Mouse (Mus musculus): ENCODE results near the gene Ppp1ca. TPM values are rescaled to one million over a fixed set of nuclear protein-coding genes. Genes with fewer than 3 reads are reported as not detected.

Gene Ppp1ca
- polyA plus RNA-seq, 1 experiment from 2014 or later, result 520 TPM

- ATAC-seq, result peak; percentile 26
- H3K36me3 ChIP-seq (ENCODE audit: control insufficient read depth, insufficient read depth, low read length), result peaks cover 12% of the 10 kb centered on the region
- peak overlapping the region; percentile 75 for H3K9ac ChIP-seq (ENCODE audit: low read depth, low read length)
- H3K9me3 ChIP-seq (replicated peaks; ENCODE audit: control insufficient read depth, low read length, poor library complexity, severe bottlenecking), result no peaks in the 10 kb centered on the region
- no peaks in the 10 kb centered on the region for H3K27me3 ChIP-seq (ENCODE audit: control insufficient read depth, insufficient read depth, low read depth, low read length)
- 29% methylated on average over 4 of the region's 4 CpGs for WGBS
- peak overlapping the region; percentile 77 for H3K4me3 ChIP-seq (ENCODE audit: low read depth, low read length)
- H3K4me2 ChIP-seq (ENCODE audit: low read length), result peak overlapping the region; percentile 91
- H3K4me1 ChIP-seq (ENCODE audit: control insufficient read depth, insufficient read depth, low read length), result peaks cover 15% of the 10 kb centered on the region
- peak overlapping the region; percentile 87 for H3K27ac ChIP-seq (ENCODE audit: low read length)
Observed at GRCm38 (mm10) chr19:4163543-4163887, 28.4 kb upstream of the Ppp1ca start.

GRCm38 (mm10) chr19:4164100-4164499, 27.8 kb upstream of the Ppp1ca start:
- ATAC-seq, result no peak
- H3K9me3 ChIP-seq (replicated peaks; ENCODE audit: control insufficient read depth, low read length, poor library complexity, severe bottlenecking), result no peaks in the 10 kb centered on the region
- no peaks in the 10 kb centered on the region for H3K27me3 ChIP-seq (ENCODE audit: control insufficient read depth, insufficient read depth, low read depth, low read length)
- peaks cover 6% of the 10 kb centered on the region for H3K36me3 ChIP-seq (ENCODE audit: control insufficient read depth, insufficient read depth, low read length)
- WGBS, result 88% methylated on average over 3 of the region's 3 CpGs
- no peak overlapping the region for H3K4me3 ChIP-seq (ENCODE audit: low read depth, low read length)
- peaks cover 15% of the 10 kb centered on the region for H3K4me1 ChIP-seq (ENCODE audit: control insufficient read depth, insufficient read depth, low read length)
- H3K4me2 ChIP-seq (ENCODE audit: low read length), result no peak overlapping the region
- peak overlapping the region; percentile 87 for H3K27ac ChIP-seq (ENCODE audit: low read length)
- no peak overlapping the region for H3K9ac ChIP-seq (ENCODE audit: low read depth, low read length)

GRCm38 (mm10) chr19:4164721-4165120, 27.1 kb upstream of the Ppp1ca start:
- Histone ChIP-seq H3K27me3 (ENCODE audit: control insufficient read depth, insufficient read depth, low read depth, low read length) (no peaks in the 10 kb centered on the region), H3K36me3 (ENCODE audit: control insufficient read depth, insufficient read depth, low read length) (no peaks in the 10 kb centered on the region), H3K4me2 (ENCODE audit: low read length) (no peak overlapping the region), H3K9me3 (replicated peaks; ENCODE audit: control insufficient read depth, low read length, poor library complexity, severe bottlenecking) (no peaks in the 10 kb centered on the region), H3K4me3 (ENCODE audit: low read depth, low read length) (no peak overlapping the region), H3K9ac (ENCODE audit: low read depth, low read length) (no peak overlapping the region), H3K27ac (ENCODE audit: low read length) (no peak overlapping the region), H3K4me1 (ENCODE audit: control insufficient read depth, insufficient read depth, low read length) (peaks cover 15% of the 10 kb centered on the region)
- WGBS, result 83% methylated on average over 2 of the region's 2 CpGs
- no peak for ATAC-seq

- H3K27me3 ChIP-seq (ENCODE audit: control insufficient read depth, insufficient read depth, low read depth, low read length), result no peaks in the 10 kb centered on the region
- no peak overlapping the region for H3K4me2 ChIP-seq (ENCODE audit: low read length)
- 79% methylated on average over 9 of the region's 9 CpGs for WGBS
- H3K27ac ChIP-seq (ENCODE audit: low read length), result no peak overlapping the region
- H3K4me1 ChIP-seq (ENCODE audit: control insufficient read depth, insufficient read depth, low read length), result peaks cover 23% of the 10 kb centered on the region
- H3K9me3 ChIP-seq (replicated peaks; ENCODE audit: control insufficient read depth, low read length, poor library complexity, severe bottlenecking), result no peaks in the 10 kb centered on the region
- no peak for ATAC-seq
- H3K4me3 ChIP-seq (ENCODE audit: low read depth, low read length), result no peak overlapping the region
- H3K9ac ChIP-seq (ENCODE audit: low read depth, low read length), result no peak overlapping the region
- no peaks in the 10 kb centered on the region for H3K36me3 ChIP-seq (ENCODE audit: control insufficient read depth, insufficient read depth, low read length)
Observed at GRCm38 (mm10) chr19:4166678-4167476, 25.0 kb upstream of the Ppp1ca start.

GRCm38 (mm10) chr19:4169378-4169784, 22.5 kb upstream of the Ppp1ca start:
- no peaks in the 10 kb centered on the region for H3K9me3 ChIP-seq (replicated peaks; ENCODE audit: control insufficient read depth, low read length, poor library complexity, severe bottlenecking)
- H3K27me3 ChIP-seq (ENCODE audit: control insufficient read depth, insufficient read depth, low read depth, low read length), result no peaks in the 10 kb centered on the region
- WGBS, result under 1% methylated on average over 43 of the region's 43 CpGs
- H3K27ac ChIP-seq (ENCODE audit: low read length), result peak overlapping the region; percentile 95
- peak overlapping the region; percentile 49 for H3K4me3 ChIP-seq (ENCODE audit: low read depth, low read length)
- H3K36me3 ChIP-seq (ENCODE audit: control insufficient read depth, insufficient read depth, low read length), result no peaks in the 10 kb centered on the region
- peak overlapping the region; percentile 94 for H3K4me2 ChIP-seq (ENCODE audit: low read length)
- peaks cover 8% of the 10 kb centered on the region for H3K4me1 ChIP-seq (ENCODE audit: control insufficient read depth, insufficient read depth, low read length)
- ATAC-seq, result peak; percentile 93
- H3K9ac ChIP-seq (ENCODE audit: low read depth, low read length), result peak overlapping the region; percentile 93

- peak overlapping the region; percentile 93 for H3K9ac ChIP-seq (ENCODE audit: low read depth, low read length)
- 3% methylated on average over 27 of the region's 27 CpGs for WGBS
Observed at GRCm38 (mm10) chr19:4169810-4170209, 22.1 kb upstream of the Ppp1ca start.

GRCm38 (mm10) chr19:4170723-4171392, 21.0 kb upstream of the Ppp1ca start:
- no peak for ATAC-seq
- H3K27ac ChIP-seq (ENCODE audit: low read length), result no peak overlapping the region

More at GRCm38 (mm10) chr19:4169810-4170209, 22.1 kb upstream of the Ppp1ca start:
- no peaks in the 10 kb centered on the region for H3K36me3 ChIP-seq (ENCODE audit: control insufficient read depth, insufficient read depth, low read length)
- H3K4me1 ChIP-seq (ENCODE audit: control insufficient read depth, insufficient read depth, low read length), result peaks cover 8% of the 10 kb centered on the region
- no peaks in the 10 kb centered on the region for H3K9me3 ChIP-seq (replicated peaks; ENCODE audit: control insufficient read depth, low read length, poor library complexity, severe bottlenecking)
- peak overlapping the region; percentile 49 for H3K4me3 ChIP-seq (ENCODE audit: low read depth, low read length)
- peak overlapping the region; percentile 94 for H3K4me2 ChIP-seq (ENCODE audit: low read length)
- H3K27me3 ChIP-seq (ENCODE audit: control insufficient read depth, insufficient read depth, low read depth, low read length), result no peaks in the 10 kb centered on the region
- peak; percentile 61 for ATAC-seq
- H3K27ac ChIP-seq (ENCODE audit: low read length), result peak overlapping the region; percentile 95

GRCm38 (mm10) chr19:4171393-4172290, 20.2 kb upstream of the Ppp1ca start:
- H3K4me1 ChIP-seq (ENCODE audit: control insufficient read depth, insufficient read depth, low read length), result peaks cover 15% of the 10 kb centered on the region
- 73% methylated on average over 13 of the region's 13 CpGs for WGBS
- no peak overlapping the region for H3K27ac ChIP-seq (ENCODE audit: low read length)
- no peaks in the 10 kb centered on the region for H3K27me3 ChIP-seq (ENCODE audit: control insufficient read depth, insufficient read depth, low read depth, low read length)
- no peak overlapping the region for H3K4me3 ChIP-seq (ENCODE audit: low read depth, low read length)
- ATAC-seq, result no peak
- no peaks in the 10 kb centered on the region for H3K9me3 ChIP-seq (replicated peaks; ENCODE audit: control insufficient read depth, low read length, poor library complexity, severe bottlenecking)
- no peak overlapping the region for H3K9ac ChIP-seq (ENCODE audit: low read depth, low read length)
- H3K4me2 ChIP-seq (ENCODE audit: low read length), result no peak overlapping the region
- no peaks in the 10 kb centered on the region for H3K36me3 ChIP-seq (ENCODE audit: control insufficient read depth, insufficient read depth, low read length)

More at GRCm38 (mm10) chr19:4170723-4171392, 21.0 kb upstream of the Ppp1ca start:
- Histone ChIP-seq H3K9ac (ENCODE audit: low read depth, low read length) (no peak overlapping the region), H3K4me1 (ENCODE audit: control insufficient read depth, insufficient read depth, low read length) (peaks cover 15% of the 10 kb centered on the region), H3K36me3 (ENCODE audit: control insufficient read depth, insufficient read depth, low read length) (no peaks in the 10 kb centered on the region), H3K9me3 (replicated peaks; ENCODE audit: control insufficient read depth, low read length, poor library complexity, severe bottlenecking) (no peaks in the 10 kb centered on the region), H3K4me3 (ENCODE audit: low read depth, low read length) (no peak overlapping the region), H3K27me3 (ENCODE audit: control insufficient read depth, insufficient read depth, low read depth, low read length) (no peaks in the 10 kb centered on the region), H3K4me2 (ENCODE audit: low read length) (no peak overlapping the region)
- WGBS, result 90% methylated on average over 10 of the region's 10 CpGs
